Mouse (Mus musculus) hindbrain, embryonic 10.5 days (tissue): Measurements from ENCODE around the gene Erg. TPM values are rescaled to one million over a fixed set of nuclear protein-coding genes. Genes with fewer than 3 reads are reported as not detected.

Experiments
- DNase-seq: peaks from one replicate; pipeline ENCODE4 v3.0.0-alpha.2; 2017; ENCODE audit warnings: low spot score
- H3K27ac ChIP-seq: fragments of 300-500 bp; sonication (generic); 2 replicates; pipeline ENCODE4 v1.5.1; 2016; ENCODE audit warnings: mild to moderate bottlenecking, moderate library complexity
- H3K27me3 ChIP-seq: fragments of 300-500 bp; sonication (generic); 2 replicates; pipeline ENCODE4 v1.6.1; 2016; ENCODE audit warnings: mild to moderate bottlenecking; ENCODE audit not compliant: poor library complexity, insufficient read depth, severe bottlenecking
- H3K36me3 ChIP-seq: fragments of 300-500 bp; sonication (generic); 2 replicates; pipeline ENCODE4 v1.6.1; 2016; ENCODE audit warnings: mild to moderate bottlenecking, moderate library complexity
- H3K4me1 ChIP-seq: fragments of 300-500 bp; sonication (generic); replicated peaks from 2 replicates; pipeline ENCODE4 v1.6.1; 2016; ENCODE audit warnings: mild to moderate bottlenecking
- H3K4me3 ChIP-seq: fragments of 300-500 bp; sonication (generic); 2 replicates; pipeline ENCODE4 v1.5.1; 2016; ENCODE audit warnings: mild to moderate bottlenecking, moderate library complexity
- H3K9me3 ChIP-seq: fragments of 300-500 bp; sonication (generic); 2 replicates; pipeline ENCODE4 v1.6.1; 2016; ENCODE audit warnings: mild to moderate bottlenecking, moderate library complexity
- WGBS: fragments of 180-500 bp; shearing (Covaris S2); methylation state at CpG from one replicate; pipeline ENCODE4 v1.1.7; 2016; 5-methylcytosine and 5-hydroxymethylcytosine counted together
- polyA plus RNA-seq: library from polyadenylated mRNA; unstranded; fragments of >200 nt; fragmentation: Nextera tagmentation; extraction: Ambion mirVana; gene quantifications from 2 replicates; pipeline ENCODE4 v1.2.1, GENCODE M21; 2016

Erg gene
- polyA plus RNA-seq, 1 experiment from 2014 or later = 2.2 TPM

GRCm38 (mm10) chr16:95464609-95465008 lies 121.8 kb downstream of the Erg start:
- no peak overlapping the region for H3K4me3 ChIP-seq
- 78% methylated on average over 8 of the region's 8 CpGs for WGBS
- H3K4me1 ChIP-seq = peaks cover 3% of the 10 kb centered on the region; the same call in 1 of the 2 replicates
- H3K36me3 ChIP-seq = no peaks in the 10 kb centered on the region
- no peak overlapping the region for H3K27ac ChIP-seq
- no peaks in the 10 kb centered on the region for H3K27me3 ChIP-seq
- H3K9me3 ChIP-seq = no peaks in the 10 kb centered on the region
- no peak for DNase-seq

GRCm38 (mm10) chr16:95463796-95464195 lies 122.6 kb downstream of the Erg start:
- 71% methylated on average over 6 of the region's 6 CpGs for WGBS
- peaks cover 5% of the 10 kb centered on the region; the same call in 1 of the 2 replicates for H3K4me1 ChIP-seq
- H3K9me3 ChIP-seq = no peaks in the 10 kb centered on the region
- no peaks in the 10 kb centered on the region for H3K27me3 ChIP-seq
- no peak for DNase-seq
- H3K4me3 ChIP-seq = no peak overlapping the region
- H3K27ac ChIP-seq = no peak overlapping the region
- H3K36me3 ChIP-seq = no peaks in the 10 kb centered on the region

GRCm38 (mm10) chr16:95461941-95462340 lies 124.5 kb downstream of the Erg start:
- Histone ChIP-seq H3K4me1 (0 out of 2 replicates have a peak, but pooled peaks cover 5% of the 10 kb centered on the region), H3K27me3 (no peaks in the 10 kb centered on the region), H3K9me3 (no peaks in the 10 kb centered on the region), H3K36me3 (no peaks in the 10 kb centered on the region), H3K4me3 (no peak overlapping the region), H3K27ac (no peak overlapping the region)
- no peak for DNase-seq
- 87% methylated on average over 7 of the region's 7 CpGs for WGBS

- no peak for DNase-seq
- Histone ChIP-seq H3K4me1 (0 out of 2 replicates have a peak, but pooled peaks cover 5% of the 10 kb centered on the region), H3K9me3 (no peaks in the 10 kb centered on the region), H3K4me3 (no peak overlapping the region), H3K36me3 (no peaks in the 10 kb centered on the region), H3K27ac (no peak overlapping the region), H3K27me3 (no peaks in the 10 kb centered on the region)
- WGBS = 74% methylated on average over 2 of the region's 2 CpGs
Measured at GRCm38 (mm10) chr16:95460336-95460735, 126.1 kb downstream of the Erg start.

DNA sequence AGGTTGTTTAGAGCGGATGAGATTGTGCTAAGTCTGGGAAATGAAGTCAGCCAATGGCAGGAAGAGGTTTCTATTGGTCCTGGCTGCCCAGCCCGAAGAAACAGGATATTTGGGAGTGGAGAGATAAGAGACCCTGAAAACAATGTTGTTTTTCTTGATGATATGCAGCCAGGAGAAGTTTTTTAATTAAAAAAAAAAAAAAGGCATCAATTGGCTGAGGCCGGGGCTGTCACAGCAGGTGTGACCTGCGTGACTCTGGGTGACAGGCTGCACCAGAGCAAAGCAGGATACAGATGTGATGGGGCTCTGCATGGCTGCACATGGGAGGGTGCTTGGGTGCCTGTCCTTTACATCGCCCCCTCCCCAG lies 127.1 kb downstream of the Erg start:
- Histone ChIP-seq H3K27ac (no peak overlapping the region), H3K4me3 (no peak overlapping the region), H3K9me3 (no peaks in the 10 kb centered on the region), H3K36me3 (no peaks in the 10 kb centered on the region), H3K27me3 (no peaks in the 10 kb centered on the region), H3K4me1 (peaks cover 9% of the 10 kb centered on the region)
- DNase-seq = no peak
- 70% methylated on average over 5 of the region's 5 CpGs for WGBS

GRCm38 (mm10) chr16:95458590-95459324 lies 127.6 kb downstream of the Erg start:
- peak overlapping the region; percentile 18 for H3K4me3 ChIP-seq
- no peak for DNase-seq
- 91% methylated on average over 17 of the region's 17 CpGs for WGBS

DNA sequence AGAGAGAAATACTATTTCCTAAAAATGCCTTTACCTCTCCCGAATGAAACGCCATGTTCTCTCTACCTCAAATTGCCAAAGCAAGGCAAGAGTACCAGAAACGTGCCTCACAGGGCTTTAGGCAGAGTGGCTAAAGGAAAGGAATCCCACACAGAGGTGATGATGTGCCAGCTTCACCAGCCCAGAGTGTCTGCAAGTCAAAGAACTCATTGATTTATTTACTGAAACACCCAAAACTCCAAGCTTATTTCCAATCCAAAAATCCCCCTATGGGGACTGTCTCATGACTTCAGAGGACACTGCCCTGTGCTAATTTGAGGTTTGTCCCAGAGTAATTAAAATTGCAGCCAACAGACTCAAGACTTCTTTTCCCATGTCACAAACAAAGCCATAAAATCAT lies 129.4 kb downstream of the Erg start:
- H3K27me3 ChIP-seq = no peaks in the 10 kb centered on the region
- no peaks in the 10 kb centered on the region for H3K9me3 ChIP-seq
- H3K27ac ChIP-seq = no peak overlapping the region
- peaks cover 9% of the 10 kb centered on the region for H3K4me1 ChIP-seq
- no peak for DNase-seq
- H3K4me3 ChIP-seq = no peak overlapping the region
- WGBS = 92% methylated on average over 3 of the region's 3 CpGs
- H3K36me3 ChIP-seq = no peaks in the 10 kb centered on the region

More at GRCm38 (mm10) chr16:95458590-95459324, 127.6 kb downstream of the Erg start:
- H3K4me1 ChIP-seq = peaks cover 9% of the 10 kb centered on the region
- H3K27me3 ChIP-seq = no peaks in the 10 kb centered on the region
- 0 out of 2 replicates have a peak overlapping the region, but pooled peaks have one; percentile 23 for H3K27ac ChIP-seq
- H3K36me3 ChIP-seq = no peaks in the 10 kb centered on the region
- no peaks in the 10 kb centered on the region for H3K9me3 ChIP-seq

GRCm38 (mm10) chr16:95455896-95456295 lies 130.5 kb downstream of the Erg start:
- WGBS = 90% methylated on average over 8 of the region's 8 CpGs
- H3K27ac ChIP-seq = no peak overlapping the region
- H3K36me3 ChIP-seq = no peaks in the 10 kb centered on the region
- H3K4me3 ChIP-seq = no peak overlapping the region
- H3K27me3 ChIP-seq = no peaks in the 10 kb centered on the region
- no peak for DNase-seq
- H3K9me3 ChIP-seq = no peaks in the 10 kb centered on the region
- peaks cover 9% of the 10 kb centered on the region for H3K4me1 ChIP-seq

DNA sequence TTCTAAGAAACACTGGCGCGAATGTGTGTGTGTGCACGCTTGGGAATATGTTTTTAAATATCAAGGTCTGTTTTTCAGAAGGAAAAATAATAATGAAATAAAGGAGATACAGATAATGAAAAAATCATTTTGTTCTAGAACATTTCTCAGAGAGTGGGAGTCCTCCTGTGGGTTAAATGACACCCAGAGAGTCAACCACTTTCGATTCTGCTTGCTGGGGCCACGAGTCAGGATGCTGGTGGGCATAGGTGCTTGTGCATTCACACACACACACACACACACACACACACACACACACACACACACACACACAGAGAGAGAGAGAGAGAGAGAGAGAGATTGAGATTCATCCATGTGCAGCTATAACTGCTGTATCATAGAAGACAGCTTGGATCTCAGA lies 130.9 kb downstream of the Erg start:
- Histone ChIP-seq H3K36me3 (no peaks in the 10 kb centered on the region), H3K27ac (no peak overlapping the region), H3K4me1 (peaks cover 11% of the 10 kb centered on the region), H3K4me3 (no peak overlapping the region), H3K9me3 (no peaks in the 10 kb centered on the region), H3K27me3 (no peaks in the 10 kb centered on the region)
- DNase-seq = no peak
- WGBS = 94% methylated on average over 5 of the region's 5 CpGs

GRCm38 (mm10) chr16:95452411-95452810 lies 134.0 kb downstream of the Erg start:
- WGBS = 91% methylated on average over 8 of the region's 8 CpGs

GRCm38 (mm10) chr16:95449361-95449725 lies 137.1 kb downstream of the Erg start:
- peaks cover 15% of the 10 kb centered on the region; the same call in 1 of the 2 replicates for H3K4me1 ChIP-seq
- no peak overlapping the region for H3K4me3 ChIP-seq
- no peaks in the 10 kb centered on the region for H3K9me3 ChIP-seq
- H3K27ac ChIP-seq = peak overlapping the region; percentile 30; the same call in 1 of the 2 replicates
- DNase-seq = no peak
- WGBS = 84% methylated on average over 5 of the region's 5 CpGs
- H3K27me3 ChIP-seq = no peaks in the 10 kb centered on the region
- H3K36me3 ChIP-seq = no peaks in the 10 kb centered on the region

More at GRCm38 (mm10) chr16:95452411-95452810, 134.0 kb downstream of the Erg start:
- H3K27me3 ChIP-seq = no peaks in the 10 kb centered on the region
- H3K4me3 ChIP-seq = no peak overlapping the region
- H3K9me3 ChIP-seq = no peaks in the 10 kb centered on the region
- DNase-seq = no peak
- H3K36me3 ChIP-seq = no peaks in the 10 kb centered on the region
- H3K4me1 ChIP-seq = peaks cover 16% of the 10 kb centered on the region
- H3K27ac ChIP-seq = no peak overlapping the region

GRCm38 (mm10) chr16:95448643-95449360 lies 137.6 kb downstream of the Erg start:
- Histone ChIP-seq H3K9me3 (no peaks in the 10 kb centered on the region), H3K36me3 (no peaks in the 10 kb centered on the region), H3K4me1 (peaks cover 14% of the 10 kb centered on the region; the same call in 1 of the 2 replicates), H3K4me3 (no peak overlapping the region), H3K27ac (peak overlapping the region; percentile 30; the same call in 1 of the 2 replicates), H3K27me3 (no peaks in the 10 kb centered on the region)
- WGBS = 74% methylated on average over 9 of the region's 9 CpGs
- DNase-seq = no peak

- H3K4me1 ChIP-seq = peaks cover 14% of the 10 kb centered on the region; the same call in 1 of the 2 replicates
- no peak for DNase-seq
- no peaks in the 10 kb centered on the region for H3K27me3 ChIP-seq
- no peaks in the 10 kb centered on the region for H3K9me3 ChIP-seq
- WGBS = 83% methylated on average over 4 of the region's 4 CpGs
- H3K4me3 ChIP-seq = no peak overlapping the region
- H3K36me3 ChIP-seq = no peaks in the 10 kb centered on the region
- no peak overlapping the region for H3K27ac ChIP-seq
Measured at GRCm38 (mm10) chr16:95447896-95448295, 138.5 kb downstream of the Erg start.
